Mouse (Mus musculus) thymus, postnatal 14 days (tissue): ENCODE measurements at regions not wholly inside any gene's neighbourhood (a gene's known extent, or its start where the extent isn't known, plus 50 kb on each side); places are given as distances from the start of the nearest gene placed in this dataset.
"Not testable (repeated sequence)": the region's sequence is repeated elsewhere in the genome, so short reads cannot be mapped to it uniquely, and the experiment has no call there.

Experiments used
- DNase-seq: peaks from one replicate; pipeline ENCODE4 v3.0.0; 2021

DNA sequence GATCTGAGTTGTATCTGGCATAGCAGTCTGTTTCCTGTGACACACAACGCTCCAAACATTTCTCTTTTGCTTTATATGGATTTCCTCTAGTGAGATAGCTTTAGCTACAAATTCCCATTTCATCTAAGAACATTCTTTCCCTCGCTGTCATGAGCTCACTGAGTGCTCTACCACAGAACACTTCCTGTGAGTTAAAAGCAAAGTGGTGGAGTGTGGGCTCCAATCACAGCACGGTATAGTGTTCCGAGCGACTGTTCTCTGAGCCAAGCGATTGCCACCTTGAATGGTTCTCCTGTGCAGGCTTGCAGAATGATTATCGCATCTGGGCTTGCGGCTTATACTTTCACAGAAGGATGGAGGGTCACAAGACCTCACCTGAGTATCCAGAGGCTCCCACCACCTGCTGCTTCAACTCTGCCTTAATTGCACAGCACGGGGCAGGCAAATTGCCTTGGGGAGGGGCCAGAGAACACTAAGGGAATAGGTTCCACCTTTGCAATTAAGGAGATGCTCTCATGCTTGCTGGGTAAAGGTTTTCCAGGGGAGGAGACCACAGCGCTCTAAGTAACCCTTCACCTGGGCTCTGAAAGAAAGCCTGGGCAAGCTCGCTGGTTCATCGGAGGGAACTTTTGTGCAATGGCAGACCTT, 477.7 kb downstream of the Zfp704 start:
- no peak for DNase-seq

DNA sequence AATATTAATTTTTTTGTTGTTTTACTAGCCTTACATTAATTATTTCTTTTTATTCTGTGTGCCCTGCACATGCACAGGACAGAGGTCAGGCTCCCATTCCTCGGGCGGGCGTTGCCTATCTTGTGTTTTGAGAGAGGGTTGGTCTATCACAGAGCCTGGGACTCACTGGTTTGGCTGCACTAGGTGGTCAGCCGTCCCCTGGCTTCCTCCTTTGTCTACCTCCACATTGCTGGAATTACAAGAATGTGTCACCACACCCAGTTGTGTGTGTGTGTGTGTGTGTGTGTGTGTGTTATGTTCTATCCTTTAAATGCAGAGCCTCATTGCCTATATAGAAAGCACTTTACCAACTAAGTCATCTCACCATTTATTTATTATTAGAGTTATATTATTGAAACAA, 478.5 kb downstream of the Zfp704 start:
- no peak for DNase-seq

DNA sequence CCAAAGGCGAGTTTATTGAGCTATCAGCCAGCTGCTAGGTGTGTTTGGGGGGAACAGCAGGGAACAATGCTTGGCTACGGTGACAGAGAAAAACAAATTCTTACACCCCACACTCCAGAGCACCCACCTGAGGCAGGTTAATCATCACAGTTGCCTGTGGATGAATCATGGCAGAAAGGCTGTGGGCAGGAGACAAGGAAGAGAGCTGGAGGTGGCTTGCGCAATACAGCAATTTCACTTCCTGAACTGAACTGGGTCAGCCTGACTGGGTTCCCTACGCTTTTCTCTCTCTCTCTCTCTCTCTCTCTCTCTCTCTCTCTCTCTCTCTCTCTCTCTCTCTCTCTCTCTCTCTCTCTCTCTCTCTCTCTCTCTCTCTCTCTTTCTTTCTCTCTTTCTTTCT, 481.5 kb downstream of the Zfp704 start:
- no peak for DNase-seq

DNA sequence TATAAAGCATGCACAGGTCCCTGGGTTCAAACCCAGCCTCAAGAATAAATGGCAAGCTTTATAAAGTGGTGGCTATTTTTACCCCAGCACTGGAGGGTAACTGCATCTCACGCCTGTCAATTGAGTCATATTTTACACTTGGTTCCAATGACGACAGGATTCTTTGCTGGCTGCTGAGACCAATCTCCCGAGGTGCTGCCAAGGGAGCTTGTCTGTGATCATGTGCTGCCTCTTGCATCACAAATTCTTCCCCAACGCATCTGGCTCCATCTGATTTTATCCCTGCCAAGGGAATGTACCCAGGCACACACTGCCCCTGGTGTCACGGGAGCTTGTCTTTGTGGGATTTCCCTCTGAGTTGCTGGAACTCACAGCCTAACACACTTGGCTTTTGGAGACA, 486.8 kb downstream of the Zfp704 start:
- DNase-seq = no peak

DNA sequence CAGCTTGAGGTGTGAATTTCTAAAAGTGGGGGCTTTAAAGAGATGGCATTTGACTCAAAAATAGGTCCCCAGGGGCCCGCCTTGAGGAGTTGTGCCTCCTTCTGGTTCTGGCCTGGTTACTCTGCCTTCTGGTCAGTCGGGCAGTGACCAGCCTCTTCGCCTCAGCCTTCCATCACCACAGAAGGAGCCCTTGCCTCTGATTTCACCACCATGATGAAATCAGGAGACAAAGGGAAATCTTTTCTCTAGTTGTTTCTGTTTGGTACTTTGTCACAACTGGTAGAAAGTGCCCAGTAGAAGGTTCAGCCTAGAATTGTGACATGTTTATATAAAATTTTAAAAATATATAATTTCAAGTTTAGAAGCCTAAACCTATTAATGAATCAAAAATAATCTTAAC, 492.0 kb downstream of the Zfp704 start:
- no peak for DNase-seq

DNA sequence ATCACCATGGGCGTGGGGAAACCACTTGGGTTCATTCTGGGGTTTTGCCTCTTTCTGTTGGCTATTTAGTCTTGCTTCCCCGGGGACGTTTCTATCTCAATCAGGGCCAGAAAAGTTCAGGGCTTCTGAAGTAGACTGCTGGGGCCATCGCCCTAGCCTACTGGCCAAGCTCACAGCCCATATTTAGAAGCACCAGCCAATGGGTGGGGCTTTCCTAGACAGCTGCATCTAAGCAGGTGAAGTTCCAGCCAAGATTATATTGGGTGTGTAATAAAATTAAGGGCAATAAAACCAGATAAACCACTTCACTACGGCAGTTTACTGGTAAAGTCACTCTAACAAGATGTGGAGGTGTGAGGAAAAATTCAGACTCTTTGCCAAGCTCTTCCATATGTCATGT, 496.5 kb downstream of the Zfp704 start:
- no peak for DNase-seq

DNA sequence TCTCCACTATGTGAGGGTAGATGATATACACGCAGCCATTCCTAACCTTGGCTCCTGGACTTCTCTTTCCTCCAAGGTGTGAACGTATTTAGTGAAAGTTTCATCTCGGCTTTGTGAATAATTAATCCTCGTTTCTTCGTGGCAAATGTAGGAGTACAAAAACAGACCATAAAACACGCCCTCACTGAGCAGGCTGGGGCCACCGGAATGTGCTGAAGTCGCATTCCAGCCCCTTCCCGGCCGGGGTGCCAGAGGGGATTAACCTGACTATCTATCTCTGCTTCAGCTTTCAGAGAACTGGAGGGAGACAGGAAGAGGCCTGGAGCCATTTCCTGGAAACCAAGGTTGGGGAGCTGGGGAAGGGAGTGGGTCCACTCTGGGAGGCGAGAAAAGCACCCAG, 499.1 kb downstream of the Zfp704 start:
- no peak for DNase-seq

DNA sequence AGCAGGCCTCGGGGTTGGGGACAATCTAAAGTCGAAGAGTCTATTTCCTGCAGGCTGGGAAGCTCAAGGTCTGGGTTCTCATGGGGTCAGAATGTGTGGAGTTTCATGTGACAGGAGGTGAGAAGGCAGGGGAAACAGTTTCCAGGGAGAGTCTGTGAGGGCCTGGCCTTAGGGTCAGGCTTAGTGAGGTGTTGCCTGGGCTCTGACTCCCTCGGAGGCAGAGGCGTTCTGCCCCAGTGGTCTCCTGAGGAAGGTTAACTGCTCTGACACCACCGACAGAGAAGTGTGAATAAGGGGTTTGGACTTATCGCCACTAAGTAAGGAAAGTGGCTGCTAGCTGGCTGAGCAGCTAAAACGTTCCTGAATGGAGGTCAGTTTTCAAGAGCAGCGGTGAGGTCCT, 499.9 kb downstream of the Zfp704 start:
- DNase-seq = no peak

DNA sequence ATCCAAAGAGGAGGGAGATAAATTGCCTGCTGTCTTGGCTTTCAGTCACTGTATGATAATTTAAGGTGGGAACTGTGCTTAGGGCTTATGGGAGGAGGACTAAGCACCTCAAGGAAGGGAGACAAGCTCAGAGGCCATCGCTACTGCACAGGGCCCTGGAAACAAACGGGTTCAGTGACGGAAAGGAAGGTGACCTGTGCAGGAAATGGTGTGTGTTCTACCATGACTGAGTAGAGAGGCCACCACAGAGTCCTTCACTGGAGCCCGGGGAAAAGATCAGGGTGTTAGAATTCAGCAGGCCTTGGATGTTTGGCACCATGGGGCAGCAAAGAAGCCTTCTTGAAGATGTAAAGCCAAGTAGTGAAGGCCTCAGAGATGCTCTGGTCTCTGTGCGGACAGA, 500.4 kb downstream of the Zfp704 start:
- DNase-seq = no peak

DNA sequence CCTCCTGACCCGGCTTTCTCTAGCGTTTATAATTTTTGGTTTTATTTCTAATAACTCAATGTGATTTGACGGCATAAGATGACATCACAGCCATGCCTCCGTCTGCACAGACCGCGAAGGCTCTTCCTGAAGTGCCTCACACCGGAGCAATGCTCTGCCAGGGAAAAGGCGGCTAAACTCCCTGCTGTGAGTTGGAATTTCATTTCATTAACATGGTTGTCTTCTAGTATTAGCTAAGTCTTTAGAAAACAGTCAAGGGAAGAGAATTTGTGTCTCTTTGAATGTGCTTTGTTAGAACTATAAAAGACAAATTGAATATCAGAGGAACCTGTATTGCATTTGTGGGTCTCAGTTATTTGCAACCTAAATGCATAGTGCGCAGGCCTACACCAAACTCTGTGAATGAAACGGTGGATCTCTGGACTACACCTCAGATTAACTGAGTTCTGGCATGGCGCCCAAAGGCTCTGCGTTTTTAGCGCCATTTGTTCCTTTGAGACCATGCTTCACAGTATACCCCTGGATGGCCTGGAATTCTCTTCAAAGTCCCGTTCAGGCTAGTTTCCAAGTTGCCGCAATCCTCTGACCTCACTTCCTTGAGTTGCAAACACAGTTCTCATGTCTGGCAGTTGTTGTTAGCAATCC, 502.0 kb downstream of the Zfp704 start:
- no peak for DNase-seq

DNA sequence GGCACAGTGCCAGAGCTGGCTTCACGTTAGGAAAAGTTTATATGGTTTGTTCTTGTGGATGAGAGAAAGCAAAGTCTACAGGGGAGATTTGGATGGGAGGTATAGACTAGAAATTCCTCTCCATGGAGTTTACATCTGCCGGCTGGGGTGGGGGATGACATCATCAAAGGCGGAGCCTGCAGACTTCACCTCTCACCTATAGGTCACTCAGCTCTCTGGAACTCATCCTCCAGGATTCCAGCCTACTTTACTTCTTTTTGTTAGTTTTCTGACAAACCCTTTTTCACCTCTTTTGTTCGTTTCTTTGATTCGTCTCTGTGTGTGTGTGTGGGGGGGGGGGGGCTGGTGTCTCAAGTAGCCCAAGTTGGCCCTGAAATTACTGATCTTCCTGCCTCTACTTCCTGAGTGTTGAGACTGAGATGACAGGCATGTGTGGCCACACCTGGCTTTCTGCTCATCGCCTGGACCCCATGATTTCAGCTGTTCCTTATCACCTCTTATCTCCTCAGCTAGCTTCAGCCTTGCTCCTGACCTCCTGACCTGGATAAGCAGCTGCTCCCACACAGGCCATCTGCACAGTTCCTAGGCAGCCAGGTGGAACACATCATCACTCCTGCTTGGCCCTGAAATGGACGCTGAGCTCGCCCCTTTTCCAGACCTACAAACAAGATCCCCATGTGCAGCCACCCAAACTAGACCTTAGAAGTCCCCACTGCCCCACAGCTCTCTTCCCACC, 504.5 kb downstream of the Zfp704 start:
- peak; percentile 8 for DNase-seq

DNA sequence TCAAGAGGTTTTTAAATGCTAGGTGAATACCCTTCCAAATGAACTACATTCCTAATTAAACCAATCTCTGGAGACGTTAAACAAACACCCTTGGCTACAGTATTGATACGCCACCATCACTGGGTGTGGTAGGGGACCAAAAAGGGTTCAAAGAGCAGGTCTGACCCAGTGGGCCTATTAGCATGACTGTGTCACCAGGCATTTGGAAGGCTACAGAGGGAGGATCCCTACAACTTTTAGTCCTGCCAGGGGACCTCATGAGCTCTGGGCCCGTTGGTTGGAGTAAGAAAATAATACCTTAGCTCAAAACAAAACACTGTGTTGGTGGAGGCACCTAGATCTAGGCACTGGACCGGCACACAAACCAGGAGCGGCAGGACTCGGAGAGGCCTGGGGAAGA, 506.4 kb downstream of the Zfp704 start:
- DNase-seq = no peak

DNA sequence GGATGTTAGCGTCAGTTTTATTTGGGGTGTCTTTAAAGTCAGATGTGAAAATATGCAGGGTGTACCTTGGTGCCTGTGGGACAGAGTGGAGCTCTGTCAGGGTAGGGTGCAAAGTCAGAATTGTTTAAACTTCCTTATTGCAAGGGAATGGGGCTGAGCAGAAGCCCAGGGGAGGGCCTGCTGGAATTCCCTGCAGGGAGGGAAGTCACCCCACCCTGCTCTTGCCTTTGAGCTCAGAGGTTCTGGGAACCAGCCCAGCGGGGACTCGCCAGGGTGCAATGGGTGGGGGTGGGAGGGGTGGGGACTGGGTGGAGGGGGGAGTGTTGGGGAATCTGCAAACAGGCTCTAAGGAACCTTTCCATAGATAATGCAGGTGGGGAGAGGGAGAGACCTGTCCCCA, 508.6 kb downstream of the Zfp704 start:
- DNase-seq = no peak

DNA sequence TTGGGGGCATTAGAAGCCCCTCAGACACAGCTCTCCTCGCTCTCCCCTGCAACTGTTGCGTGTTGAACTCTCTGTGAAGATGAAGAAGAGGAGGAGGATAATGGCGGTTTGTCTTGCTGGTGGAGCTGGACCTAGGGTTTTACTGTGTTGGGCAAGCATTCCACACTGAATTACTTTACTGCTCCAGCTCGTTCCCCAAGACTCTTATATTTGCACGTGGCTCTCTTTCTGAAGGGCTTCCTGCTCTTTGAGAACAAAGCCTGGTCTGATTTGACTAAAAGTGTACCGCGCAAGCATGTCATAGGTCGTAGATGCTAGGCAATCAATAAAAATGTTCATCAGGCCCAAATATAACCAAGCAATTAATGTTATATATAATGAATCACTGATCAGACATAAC, 509.1 kb downstream of the Zfp704 start:
- DNase-seq = no peak

DNA sequence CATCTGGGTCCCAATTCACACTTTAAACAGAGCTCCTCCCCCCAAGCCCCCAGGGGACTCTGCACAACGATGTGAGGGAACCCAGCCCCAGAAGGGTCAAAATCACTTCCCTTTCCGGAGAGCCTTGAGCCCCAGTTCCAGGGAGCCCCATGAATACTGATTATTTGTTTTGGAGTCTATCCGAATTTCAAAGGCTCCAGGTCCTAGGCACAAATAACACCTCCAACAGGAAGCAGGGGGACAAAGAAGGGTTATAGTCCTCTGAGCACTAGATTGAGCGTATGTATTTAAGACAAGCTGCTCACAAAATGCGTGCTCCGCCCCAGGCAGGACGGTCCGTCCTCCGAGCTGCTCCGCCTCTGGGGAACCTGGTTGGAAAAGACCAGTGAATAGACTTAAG, 511.4 kb downstream of the Zfp704 start:
- DNase-seq = no peak

DNA sequence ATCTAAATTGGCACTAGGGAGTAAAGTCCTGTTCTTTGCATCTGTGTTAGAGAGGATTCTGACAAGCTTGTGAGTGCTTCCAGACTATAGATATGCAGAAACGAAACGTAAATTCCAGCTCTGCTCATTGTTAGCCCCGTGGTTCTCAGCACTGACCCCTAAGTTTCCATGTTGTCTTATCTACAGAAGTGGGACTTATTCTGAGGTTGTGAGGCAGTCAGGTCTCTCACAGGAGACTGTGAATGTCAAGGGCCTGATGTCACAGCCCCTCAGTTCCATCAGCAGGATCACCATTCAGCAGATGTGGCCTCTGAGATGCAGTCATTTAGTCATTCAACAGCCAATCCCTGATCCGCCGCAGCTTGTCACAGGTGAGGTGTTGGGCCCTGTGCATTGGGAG, 525.8 kb downstream of the Zfp704 start:
- no peak for DNase-seq

DNA sequence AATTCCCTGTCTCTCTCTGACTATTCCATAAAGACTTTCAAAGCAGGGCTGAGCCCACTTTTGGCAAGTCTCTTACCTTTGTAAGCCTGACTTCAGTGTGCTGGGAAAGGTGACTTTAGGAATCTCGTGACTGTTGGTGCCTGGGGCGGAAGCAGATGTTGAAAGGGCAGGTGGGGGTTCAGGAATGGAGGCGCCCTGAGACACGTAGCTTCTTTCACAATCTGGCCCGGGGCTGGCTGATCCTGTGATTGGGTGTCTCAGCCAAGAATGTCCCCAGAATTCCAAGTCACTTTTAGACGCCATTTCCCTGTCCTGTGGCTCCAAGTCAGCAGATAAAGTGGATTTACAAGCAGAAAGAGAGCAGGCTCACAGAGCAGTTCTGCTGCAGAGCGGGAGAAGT, 527.8 kb downstream of the Zfp704 start:
- DNase-seq = no peak

DNA sequence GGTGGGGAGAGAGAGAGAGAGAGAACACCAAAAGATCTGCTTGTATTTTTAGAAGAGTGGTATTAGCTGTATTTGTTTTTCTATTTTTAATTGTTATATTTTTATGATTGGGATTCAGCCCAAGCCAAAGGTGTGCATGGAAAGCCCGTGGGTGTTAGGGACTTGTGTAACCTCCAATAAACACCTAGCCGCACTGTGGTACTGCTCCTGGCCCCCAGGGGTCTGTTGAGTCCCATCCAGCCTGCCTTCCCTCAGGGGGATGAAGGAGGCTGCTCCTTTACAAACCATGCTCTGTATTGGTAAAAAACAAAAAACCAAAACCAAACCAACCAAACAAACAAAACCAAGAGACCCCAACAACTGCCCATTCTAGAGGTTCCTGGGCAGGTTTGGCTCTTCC, 531.7 kb downstream of the Zfp704 start:
- DNase-seq = no peak

DNA sequence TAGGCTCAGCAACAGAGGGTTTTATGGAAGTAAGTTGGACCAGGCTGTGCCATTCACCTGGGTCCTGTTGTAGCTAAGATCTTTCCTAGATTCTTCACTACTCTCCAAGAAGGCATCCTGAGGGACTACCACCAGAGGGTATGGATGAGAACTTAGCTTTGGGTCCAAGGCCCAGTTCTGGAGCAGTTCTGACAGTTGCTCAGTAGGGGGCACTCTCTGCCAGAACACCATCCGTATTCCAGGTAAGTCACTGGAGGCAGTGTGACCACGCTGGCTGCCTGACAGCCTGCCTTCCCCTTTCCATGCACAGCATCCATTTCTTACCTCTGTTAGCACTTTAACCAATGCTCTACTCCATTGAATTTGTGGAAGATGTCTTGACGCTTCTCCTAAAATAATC, 533.2 kb downstream of the Zfp704 start:
- peak; percentile 49 for DNase-seq

DNA sequence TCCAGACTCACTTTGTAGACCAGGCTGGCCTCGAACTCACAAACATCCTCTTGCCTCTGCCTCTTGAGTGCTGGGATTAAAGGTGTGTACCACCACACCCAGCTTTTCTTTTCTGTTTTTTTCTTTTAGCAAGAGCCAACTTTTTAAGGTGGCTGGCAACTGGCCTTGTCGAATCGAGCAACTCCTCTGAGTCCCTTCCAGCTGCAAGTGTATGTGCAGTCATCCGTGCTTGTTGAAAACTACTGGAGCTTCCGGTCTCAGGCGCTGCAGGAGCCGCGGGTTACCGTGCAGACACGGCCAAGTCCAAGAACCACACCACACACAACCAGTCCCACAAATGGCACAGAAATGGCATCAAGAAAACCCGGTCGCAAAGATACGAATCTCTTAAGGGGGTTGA, 537.4 kb downstream of the Zfp704 start:
- DNase-seq = not testable (repeated sequence)

DNA sequence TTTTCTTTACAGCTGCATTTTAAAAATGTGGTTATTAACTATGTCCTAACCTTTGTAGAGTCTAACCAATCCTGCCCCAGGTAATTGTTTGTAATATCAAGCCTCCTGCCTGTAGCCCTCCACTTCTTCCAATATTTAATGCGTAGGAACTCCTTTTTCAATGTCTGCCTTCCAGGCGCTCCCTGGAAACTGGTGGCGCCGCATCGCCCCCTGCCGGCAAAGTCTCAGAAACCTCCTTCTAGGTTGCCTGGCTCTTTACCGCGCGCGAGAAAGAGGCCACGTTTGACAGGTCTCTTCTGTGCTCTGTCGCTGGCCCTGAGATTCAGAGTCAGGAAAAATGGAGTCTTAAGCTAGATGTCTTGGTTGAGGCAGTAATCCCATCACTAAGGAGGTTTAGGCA, 542.8 kb downstream of the Zfp704 start:
- peak; percentile 77 for DNase-seq

DNA sequence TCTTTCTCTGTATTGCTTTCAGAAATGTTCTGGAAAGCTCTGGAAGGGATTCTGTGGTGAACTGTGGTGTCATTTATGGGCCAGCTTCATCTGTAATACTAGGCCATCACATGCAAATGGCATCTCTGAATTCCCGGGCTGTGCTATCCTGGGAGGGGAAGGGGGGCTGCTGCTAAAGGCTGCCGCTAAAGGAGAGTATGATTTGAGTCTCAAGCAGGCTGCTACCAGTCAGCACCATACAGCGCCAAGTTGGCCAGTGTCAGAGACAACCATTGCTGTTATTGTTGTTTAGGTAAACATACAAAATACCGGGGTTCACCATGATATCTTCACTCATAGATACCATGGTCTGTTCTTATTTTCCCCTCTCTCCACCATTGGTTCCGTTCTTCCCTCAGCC, 543.5 kb downstream of the Zfp704 start:
- DNase-seq = no peak

DNA sequence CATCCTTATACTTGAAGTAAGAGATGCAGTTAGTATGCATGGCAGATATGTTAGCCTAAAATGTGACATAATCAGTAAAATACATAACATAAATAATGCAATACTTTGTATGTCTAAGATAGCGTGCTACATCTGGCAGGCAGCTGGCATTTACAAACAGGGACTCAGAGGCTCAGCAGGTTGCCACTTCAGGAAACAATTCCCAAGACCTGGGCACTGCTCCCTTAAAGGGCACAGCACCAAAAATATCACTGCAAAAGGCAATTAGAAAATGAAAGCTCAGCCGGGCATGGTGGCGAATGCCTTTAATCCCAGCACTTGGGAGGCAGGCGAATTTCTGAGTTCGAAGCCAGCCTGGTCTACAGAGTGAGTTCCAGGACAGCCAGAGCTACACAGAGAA, 544.0 kb downstream of the Zfp704 start:
- DNase-seq = no peak

DNA sequence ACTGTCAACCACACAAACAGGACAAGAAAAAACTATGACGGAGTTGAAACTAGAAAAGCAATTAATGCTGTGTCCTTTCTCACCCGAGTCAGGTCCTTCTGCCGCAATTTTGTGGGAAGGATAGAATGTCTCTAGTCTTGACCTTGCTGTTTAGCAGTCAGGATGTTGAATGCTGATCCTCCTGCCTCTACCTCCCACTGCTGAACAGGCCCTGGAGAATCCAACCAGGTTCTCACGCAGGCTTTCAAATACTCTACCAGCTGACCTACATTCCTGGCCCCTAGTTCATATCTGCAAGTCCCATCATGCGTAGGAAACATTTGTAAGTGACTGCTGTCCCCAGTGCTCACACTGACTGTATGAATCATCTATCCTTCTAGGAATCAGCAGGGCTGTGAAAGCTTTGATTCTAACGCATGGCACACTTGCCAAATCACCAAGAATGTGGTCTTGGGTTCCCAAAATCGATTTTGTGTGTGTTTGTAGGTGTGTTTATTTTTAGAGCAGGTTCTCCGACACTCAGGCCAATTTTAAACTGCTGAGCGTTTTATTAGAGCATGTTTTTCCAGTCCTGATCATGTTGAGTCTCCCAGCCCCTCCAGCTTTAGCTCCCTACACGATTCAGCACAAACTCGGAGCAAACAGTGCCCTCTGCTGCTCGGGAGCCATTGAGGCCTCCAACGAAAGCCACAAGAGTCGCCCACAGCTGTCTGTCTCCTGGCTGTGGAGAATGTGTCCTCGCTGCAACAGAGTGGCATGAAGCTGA, 545.4 kb downstream of the Zfp704 start:
- peak; percentile 34 for DNase-seq
